Mouse (Mus musculus) liver, adult 2 months (tissue): ENCODE results near the gene Ifna15.

Experiments
- CTCF ChIP-seq: fragments of 200-500 bp; IDR thresholded peaks from 2 replicates; pipeline ENCODE4 v1.5.1; 2011; ENCODE audit warnings: low read depth, low read length, control low read depth
- POLR2A ChIP-seq: fragments of 200-500 bp; IDR thresholded peaks from 2 replicates; pipeline ENCODE4 v1.6.1; 2011; ENCODE audit warnings: low read length, control low read depth; ENCODE audit not compliant: insufficient read depth; ENCODE audit errors: extremely low read depth

DNA sequence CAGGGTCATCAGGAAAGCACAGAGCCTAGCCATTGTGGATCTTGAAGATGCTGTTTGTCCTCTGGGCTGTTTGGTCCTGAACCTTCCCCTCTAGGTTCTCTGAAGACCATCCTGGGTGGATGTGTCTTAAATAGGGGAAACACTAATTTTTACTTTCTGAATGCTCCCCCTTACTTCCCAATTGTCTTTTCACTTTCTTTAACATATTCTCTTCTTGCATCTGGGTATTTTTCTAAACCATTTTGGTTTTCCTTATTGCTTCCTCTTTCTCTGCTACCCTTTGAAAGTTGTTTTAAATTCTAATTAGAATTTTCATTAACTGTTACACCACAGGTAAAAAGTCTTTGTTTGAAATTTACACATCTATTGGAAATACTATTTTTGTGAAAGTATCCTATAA lies 45.2 kb upstream of the Ifna15 start, which contains the start of gene Ifna12:
- TF ChIP-seq POLR2A: no peak
- no peak for TF ChIP-seq CTCF
